Mouse (Mus musculus) T-helper 17 cell (primary cell): ENCODE data around the gene Padi4.

Experiments
- in situ Hi-C, 2 experiments: fragments of 300-600 bp; cut with MboI, MseI; formaldehyde crosslinking; loops; 1 replicate in 1 of 2; 2 replicates in 1 of 2; pipeline ENCODE4 v1.15.1; 2025; ENCODE audit warnings: high pct_unique_total_duplicates in 2 of 2

Padi4 gene

DNA sequence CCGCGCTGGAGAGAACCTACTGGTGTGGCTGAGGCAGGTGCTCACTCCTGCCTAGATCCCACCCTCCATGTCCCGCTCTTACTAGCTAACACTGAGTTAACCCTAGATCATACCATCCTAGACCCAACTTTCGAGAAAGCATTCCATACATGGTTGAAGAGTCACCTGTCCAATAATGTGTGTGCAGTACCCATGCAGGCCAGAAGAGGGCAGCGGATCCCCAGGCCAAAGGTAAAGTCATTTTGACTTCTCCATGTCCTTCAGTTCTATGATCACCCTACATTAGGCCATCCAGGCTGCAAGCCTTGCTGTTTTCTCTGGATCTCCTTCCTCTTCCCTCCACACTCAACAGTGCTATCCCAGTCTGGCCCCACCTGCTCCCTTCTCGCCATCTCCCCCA is 14.9 kb upstream of the Padi4 start:
- in situ Hi-C loops, result loop anchor here in 1 of 2 experiments (10.0 kb wide), 1 partner anchor 1954 kb away; no protein-coding TSS in a partner anchor

DNA sequence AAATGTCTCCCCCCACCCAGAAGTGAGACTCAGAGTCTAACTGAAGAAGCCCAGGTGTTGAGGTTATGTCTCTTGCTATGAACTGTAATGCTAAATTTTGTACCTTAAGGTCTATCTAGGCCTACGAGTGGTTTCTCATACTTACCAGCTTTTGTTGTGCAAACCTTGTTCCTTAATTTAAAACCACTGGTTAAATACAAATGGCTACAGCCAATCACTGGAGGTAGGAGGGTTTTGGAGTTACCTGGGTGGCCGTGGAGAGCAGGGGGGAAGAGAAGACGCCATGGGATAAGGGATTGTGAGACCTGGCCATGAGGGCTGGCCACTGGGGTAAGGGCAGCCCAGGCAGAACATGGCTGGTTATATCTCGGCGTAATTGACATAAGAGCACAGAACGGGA is 14.2 kb upstream of the Padi4 start:
- in situ Hi-C loops, result loop anchor here in 1 of 2 experiments (10.0 kb wide), 1 partner anchor 1953 kb away; no protein-coding TSS in a partner anchor

DNA sequence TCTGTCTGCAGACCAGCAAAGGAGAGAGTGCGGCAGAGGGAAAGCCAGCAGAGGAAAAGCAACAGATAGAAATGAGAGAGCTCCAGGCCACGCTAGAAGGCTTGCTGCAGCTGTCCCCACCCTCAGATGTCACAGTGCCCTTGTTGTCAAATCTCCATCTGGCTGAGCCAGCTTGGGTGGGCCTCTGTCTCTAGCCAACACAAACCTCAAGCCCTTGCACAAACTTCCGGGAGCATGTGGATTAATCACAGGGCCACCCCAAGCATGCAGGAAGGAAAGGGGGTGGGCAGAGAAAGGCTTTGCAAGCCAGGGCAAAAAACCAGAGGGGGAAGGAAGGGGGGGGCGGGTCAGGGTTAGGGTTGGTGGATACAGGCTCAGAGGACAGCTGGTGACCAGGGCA is 13.4 kb upstream of the Padi4 start:
- in situ Hi-C loops, result loop anchor here in 1 of 2 experiments (10.0 kb wide), 1 partner anchor 1953 kb away; no protein-coding TSS in a partner anchor

DNA sequence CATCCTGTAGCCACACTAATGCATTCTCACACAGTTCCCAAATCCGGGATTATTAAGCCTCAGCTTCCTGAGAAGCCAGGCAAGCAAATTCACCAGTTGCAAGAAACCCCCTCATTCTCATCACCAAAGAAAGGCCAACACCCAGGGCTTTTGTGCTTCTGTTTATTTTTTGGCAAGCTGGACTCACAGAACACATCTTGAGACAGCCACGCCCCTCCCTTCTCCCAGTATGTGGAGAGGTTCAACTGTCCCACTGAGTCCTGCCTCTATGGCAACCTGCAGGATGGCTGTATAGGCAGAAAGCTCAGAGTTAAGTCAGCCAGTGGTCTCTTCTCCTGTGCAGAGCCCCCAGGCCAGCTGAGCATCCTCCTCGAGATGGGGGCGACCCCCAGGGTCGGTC is 11.2 kb upstream of the Padi4 start:
- in situ Hi-C loops, result loop anchor here in 1 of 2 experiments (10.0 kb wide), 1 partner anchor 1950 kb away; no protein-coding TSS in a partner anchor

DNA sequence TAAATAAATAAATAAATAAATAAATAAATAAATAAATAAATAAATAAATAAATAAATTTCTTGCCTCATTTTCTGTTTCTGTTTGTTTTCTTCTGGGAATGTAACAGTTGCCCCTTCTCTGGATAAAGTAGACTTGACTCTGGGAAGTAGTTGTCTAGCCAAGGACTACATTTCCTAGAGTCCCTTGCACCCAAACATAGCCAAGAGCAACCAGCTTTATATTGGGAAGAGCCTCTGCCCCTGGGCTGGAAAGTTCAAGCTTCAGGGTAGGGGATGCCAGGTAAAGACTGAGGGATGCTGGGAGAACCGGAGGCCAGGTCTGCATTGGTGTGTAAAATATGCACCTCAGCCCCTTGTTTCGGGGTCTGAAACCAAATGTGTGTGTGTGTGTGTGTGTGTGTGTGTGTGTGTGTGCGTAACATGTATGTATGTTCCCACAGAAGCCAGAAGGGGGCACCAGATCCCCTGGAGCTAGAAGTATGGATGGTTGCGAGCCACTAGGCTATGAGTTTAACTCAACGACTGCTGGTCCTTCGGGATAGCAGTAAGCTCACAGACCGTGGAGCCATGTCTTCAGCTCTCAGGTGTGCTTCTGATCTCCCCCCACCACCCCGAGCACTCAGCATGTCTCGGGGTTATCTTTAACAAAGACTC is 10.4 kb upstream of the Padi4 start:
- in situ Hi-C loops, result loop anchor here in 1 of 2 experiments (10.0 kb wide), 1 partner anchor 1950 kb away; no protein-coding TSS in a partner anchor

DNA sequence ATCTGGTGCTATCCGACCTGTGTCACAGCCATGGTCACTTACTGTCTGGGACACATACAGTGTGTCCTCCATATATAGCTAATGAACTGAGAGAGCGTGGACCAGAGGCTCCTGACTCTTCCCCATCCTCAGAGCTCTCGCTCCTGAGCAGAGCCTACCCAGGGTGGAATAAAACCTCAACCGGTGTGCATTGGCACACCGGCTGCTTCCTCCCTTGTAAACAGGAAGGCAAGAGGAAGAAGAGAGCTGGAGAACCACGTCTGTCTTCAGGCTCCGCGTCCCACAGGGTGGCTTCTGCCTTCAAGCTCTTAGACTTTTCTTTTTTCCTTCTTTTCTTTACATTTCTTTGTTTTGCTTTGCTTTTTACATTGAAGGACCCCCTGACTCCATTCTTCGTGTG is 8.8 kb upstream of the Padi4 start:
- in situ Hi-C loops, result loop anchor here in 1 of 2 experiments (10.0 kb wide), 1 partner anchor 1948 kb away; no protein-coding TSS in a partner anchor

DNA sequence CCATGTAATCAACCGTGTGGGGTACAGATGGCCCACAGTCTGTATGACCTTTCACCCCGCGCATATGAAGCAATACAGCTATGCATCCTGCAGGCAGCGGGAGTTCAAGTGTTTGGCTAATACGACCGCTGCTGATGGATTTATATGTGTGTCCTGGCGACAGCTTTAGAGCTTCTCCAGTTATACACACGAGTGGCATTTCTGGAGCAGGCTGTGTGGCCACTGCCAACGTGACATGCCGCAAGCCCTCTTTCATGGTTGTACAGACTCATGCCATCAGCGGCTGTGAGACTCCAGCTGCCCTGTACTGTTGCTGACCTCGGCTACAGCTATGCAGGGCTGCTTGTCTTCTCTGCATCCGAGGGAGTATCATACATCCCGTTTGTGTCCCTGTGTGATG is 6.5 kb upstream of the Padi4 start:
- in situ Hi-C loops, result loop anchor here in 1 of 2 experiments (10.0 kb wide), 1 partner anchor 1946 kb away; no protein-coding TSS in a partner anchor

DNA sequence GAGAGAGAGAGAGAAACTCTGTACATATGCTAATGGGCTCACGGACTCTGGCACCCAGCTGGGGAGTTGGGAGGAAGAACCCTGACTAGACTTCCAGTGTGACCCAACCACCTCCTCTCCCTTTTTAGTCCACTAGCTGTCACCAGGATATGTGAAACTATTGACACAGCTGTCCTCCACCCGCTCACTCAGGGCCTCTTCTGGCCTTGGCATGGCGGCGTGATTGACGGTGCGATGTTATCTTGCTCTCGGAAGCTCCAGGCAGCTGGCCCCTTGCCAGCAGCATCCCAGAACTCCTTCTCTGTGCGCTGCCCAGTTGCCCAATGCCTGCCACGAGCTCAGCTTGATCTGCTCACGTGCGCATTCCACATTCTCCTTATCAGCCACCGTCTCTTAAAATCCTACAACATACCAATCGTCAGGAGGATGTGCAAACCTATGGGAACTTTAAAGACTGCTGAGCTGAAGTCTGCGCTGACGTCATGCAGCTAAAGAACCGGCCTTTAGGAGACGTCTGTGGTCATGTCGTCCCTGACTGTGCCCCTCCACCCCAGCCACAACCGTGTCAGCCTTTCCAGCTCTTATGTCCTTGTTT is 5.9 kb upstream of the Padi4 start:
- in situ Hi-C loops, result loop anchor here in 1 of 2 experiments (10.0 kb wide), 1 partner anchor 1945 kb away; no protein-coding TSS in a partner anchor

DNA sequence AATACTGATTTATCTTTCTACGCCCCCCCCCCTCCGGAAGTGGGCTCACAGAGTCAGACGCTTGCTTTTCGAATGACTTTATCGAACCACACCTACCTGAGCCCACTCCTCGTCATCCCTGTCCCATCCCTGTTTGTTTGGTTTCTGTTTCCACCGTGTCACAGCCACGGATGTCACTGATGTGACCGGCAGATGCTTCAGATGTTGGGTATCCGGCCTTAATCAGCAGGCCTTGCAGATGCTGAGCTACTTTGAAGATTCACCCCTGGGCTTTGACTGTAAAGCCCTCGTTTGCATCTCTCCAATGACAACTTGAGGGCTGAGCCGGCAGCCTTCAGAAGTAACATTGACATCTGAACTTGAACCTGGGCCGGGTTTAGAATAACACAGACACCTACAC is 2.6 kb upstream of the Padi4 start:
- in situ Hi-C loops, result no loop called here

DNA sequence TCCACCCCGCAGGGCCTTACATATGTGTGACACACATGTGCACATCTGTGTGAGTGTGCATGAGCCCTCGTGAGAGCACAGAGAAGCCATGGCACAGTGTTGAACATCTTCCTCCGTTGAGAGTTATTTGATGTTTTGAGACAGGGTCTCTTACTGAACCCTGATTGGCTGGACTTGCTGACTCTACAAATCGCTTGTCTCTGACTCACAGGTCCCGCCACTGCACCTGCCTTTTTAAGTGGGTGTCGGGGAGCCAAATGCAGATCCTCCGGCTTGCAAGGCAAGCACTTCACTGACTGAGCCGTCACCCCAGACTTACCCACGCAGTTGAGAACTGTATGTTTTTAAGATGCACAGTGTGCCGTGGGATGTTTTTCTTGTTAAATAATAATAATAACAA is 1.8 kb upstream of the Padi4 start:
- in situ Hi-C loops, result no loop called here

DNA sequence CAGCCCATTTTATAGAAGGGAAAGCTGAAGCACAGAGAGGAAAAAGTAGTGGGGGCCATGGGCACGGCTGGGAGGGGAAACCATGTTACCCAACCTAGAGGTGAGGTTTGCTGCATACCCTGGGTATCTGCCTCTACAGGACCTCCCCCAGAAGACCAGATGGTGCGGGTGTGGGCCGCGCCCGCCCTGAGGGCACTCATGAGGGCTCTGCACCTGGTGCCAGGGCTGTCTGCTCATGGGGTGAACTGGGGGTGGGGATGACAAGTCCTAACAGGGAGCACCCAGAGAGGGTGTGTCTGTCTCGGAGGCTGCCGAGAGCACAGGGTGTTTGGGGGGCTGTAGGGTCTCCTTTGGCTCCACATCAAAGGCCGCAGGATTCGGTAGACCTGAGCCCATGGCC is 857 bp upstream of the Padi4 start:
- in situ Hi-C loops, result no loop called here

DNA sequence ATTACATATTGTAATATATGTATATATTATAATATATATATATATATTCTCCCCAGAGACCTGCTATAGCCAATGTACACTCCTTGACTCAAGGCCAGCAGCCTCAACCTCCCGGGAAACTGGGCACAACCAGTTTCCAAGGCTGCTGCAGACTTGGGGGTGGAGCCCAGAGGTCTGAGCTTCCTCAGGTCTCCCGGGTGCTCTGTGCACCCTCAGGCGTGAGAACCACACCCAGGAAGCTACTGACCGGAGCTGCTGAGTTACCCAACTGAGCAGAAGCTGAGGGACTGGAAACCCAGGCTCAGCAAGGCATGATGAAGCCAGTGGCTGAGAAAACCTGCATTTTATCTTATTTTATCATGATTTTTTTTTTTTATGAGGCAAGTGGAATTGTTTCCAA is 2.9 kb downstream of the Padi4 start:
- in situ Hi-C loops, result no loop called here

DNA sequence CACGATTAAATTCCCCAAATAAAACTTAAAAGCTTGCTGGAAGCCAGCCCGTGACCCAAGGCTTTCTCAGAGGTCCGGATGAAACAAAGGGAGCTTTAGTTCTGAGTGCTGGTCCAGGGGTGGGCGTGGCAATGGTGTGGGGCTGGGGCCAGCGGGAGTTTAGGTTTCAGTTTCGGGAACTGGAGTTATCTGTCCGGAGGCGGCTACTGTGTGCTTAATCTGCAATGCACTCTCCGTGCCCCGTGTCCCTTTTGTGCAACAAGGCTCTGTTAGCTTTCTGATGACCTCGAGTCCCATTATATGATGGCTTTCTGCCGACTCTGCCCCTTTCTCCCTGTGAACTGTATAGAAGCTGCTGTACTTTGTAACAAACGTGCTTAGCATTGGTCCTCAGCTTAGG is 3.6 kb downstream of the Padi4 start:
- in situ Hi-C loops, result no loop called here

DNA sequence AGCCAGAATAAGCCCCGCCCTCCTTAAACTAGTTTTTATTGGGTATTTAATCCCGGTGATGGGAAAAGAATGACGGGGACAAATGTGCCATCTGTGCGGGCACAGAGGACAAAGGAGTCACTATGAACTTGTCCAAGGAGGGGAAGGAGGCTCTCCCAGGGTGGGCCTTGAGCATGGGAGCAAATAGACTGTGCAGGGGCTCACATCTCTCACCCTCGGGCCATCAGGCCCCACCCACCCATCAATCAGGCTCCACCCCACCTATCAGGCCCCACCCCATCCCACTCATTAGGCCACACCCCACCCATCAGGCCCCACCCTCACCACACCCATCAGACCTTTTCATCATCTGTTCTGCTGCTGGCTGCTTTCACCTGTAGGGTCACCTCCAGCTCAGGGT is 5.1 kb downstream of the Padi4 start:
- in situ Hi-C loops, result no loop called here

DNA sequence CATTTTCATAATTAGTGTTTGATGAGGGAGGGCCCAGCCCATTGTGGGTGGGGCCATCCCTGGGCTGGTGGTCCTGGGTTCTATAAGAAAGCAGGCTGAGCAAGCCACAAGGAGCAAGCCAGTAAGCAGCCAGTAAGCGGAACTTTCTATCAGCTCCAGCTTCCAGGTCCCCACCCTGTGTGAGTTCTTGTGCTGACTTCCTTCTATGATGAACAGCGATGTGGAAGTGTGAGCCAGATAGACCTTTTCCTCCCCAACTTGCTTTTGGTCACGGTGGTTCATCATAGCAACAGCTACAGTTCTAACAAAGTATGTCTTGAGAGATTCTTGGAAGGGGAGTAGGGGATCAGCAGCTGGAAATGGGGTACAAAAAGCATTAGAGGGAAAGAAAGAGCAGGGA is 8.1 kb downstream of the Padi4 start:
- in situ Hi-C loops, result no loop called here

DNA sequence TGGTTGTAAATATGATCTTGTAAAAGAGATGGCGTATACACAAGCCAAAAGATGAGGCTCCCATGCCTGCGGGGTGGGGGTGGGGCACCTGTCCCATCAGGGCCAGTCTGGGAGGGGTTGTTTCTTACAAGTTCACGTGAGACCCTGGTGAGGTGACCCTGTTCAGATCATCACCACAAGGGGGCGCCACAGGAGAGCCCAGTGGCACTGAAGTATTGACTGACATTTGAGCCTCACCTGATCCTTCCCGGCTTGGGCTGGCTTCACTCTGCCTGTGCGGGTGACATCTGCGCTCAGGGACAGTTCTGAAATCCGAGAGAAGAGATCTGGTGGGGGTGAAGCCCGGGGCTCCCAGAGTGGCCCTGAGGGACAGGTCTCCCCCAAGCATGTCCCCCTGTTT is 10.9 kb downstream of the Padi4 start:
- in situ Hi-C loops, result no loop called here

DNA sequence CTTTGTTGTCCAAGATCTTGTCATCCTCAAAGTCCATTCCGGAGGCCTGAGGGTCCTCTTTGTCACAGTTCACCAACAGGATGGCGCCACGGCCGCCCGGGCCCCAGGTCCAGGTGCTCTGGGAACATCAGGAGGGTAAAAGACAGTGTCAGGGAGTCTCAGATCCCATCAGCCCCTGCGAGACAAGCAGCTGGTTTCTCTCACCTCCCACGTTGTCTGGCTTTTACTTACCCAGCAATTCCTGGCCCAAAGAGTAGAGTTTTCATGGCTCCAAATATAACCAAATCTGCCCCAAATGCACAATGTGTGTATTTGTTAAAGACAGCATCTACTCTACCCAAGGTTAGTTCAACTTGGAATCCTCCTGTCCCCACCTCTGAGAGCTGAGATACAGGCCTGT is 12.4 kb downstream of the Padi4 start:
- in situ Hi-C loops, result no loop called here

DNA sequence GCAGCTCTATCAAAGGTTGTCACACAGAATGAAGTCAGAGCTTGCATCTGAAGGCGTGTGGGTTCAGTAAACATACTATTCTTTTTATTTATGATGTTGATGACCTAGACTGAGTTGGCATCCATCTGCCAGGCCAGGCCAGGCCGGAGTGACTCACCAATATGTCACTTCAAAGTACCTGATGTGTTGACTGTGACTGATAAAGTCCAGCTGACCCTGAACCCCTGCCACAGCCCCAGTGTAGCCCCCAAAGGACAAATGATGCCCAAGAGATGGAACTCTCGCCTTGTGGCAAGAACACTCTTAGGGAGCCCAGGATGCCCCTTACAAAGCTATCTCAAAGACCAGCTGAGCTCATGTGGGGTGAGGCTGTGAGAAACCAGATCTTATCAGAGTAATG is 18.2 kb downstream of the Padi4 start:
- in situ Hi-C loops, result no loop called here

DNA sequence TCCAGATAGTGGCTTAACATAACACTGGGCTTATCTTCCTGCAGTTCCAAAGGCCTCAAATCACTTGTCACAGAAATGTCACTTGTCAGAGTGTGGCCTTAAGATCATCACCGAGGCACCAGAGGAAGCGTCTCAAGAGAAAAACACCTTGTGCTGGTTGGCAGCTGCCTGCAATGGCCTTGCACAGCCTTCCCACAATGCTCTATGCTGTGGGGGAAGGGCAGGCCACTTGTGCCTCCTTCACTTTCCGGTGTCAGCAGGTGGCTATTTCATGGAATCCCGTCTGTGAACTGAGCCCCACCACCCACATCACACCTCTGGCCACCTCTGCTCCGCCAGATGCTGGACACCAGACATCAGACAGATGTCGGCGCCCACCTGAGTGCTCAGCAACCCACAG is 20.7 kb downstream of the Padi4 start:
- in situ Hi-C loops, result no loop called here

DNA sequence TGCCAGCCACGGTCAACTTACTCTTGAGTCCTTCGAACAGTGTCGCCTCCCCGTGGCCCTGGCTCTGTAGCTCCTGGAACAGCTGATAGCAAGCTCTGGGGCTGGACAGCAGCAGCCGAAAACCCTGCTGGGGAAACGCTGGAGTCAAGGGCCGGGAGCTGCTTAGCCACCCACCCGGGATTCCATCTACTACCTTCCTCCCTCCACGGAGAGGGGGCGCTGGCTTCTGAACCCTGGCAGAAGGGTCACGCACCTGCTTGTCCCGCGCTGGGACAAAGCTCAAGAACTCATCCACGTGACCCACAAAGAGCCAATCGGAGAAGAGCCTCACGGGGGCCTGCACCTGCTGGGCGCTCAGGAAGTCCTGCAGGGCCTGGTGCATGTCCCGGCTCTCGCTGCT is 23.7 kb downstream of the Padi4 start:
- in situ Hi-C loops, result no loop called here

DNA sequence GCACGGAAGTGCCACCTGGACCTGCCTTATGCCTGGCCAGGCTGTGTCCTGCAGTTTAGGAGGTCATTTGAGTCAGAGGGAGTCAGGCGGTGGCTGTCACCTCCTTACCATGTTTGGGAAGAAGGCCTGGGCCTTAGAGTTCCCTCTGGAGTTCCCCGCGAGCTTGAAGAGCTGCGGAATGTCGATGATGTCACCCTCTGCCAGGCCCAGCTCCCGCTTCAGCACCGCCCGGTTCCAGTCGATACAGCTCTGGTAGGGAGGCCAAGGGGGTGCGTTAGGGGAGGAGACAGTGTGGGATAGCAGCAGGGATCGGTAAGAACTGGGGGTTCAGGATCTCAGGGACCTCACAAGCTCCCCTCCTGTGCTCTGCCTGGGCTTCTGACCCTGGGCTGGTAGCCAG is 26.1 kb downstream of the Padi4 start:
- in situ Hi-C loops, result loop anchor here in 1 of 2 experiments (10.0 kb wide), 1 partner anchor 153 kb away; no protein-coding TSS in a partner anchor

DNA sequence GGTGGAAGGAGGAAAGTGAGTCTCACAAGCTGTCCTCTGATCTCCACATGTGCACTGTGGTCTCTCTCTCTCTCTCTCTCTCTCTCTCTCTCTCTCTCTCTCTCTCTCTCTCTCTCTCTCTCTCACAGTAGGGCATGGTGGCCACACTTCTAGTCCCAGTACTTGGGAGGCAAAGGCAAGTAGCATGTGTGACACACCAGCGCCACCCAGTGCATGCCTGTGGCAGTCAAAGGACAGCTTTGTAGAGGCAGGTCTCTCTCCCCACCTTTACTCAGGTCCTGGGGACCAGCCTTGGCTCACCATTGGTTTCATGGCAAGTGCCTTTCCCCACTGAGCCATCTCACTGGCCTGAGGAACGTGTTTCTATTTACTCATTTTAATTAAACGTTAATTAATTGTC is 29.4 kb downstream of the Padi4 start:
- in situ Hi-C loops, result loop anchor here in 1 of 2 experiments (10.0 kb wide), 1 partner anchor 150 kb away; no protein-coding TSS in a partner anchor

DNA sequence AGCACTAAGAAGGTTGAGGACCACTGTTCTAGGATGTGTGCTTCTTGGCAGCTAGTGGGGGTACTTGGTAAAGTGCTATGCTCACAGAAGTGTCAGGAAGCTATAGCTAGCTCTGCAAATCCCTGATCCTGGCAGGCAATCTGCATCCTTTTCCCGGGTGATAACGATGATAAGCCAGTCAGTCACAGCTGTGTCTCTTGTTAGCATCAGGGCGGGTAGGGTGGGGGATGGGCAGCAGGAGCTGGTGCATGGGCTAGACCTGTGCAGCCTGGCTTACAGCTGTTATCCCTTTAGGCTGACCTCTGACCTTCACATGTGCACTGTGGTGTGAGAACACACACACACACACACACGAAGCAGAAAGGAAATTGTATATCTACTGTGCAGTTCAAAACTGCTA is 30.9 kb downstream of the Padi4 start:
- in situ Hi-C loops, result loop anchor here in 1 of 2 experiments (10.0 kb wide), 1 partner anchor 148 kb away; no protein-coding TSS in a partner anchor
